Mouse (Mus musculus): Measurements from ENCODE around the gene Trim42. TPM values are rescaled to one million over a fixed set of nuclear protein-coding genes. Genes with fewer than 3 reads are reported as not detected.

The Trim42 gene
- total RNA-seq (2021) = not detected

- no peak for DNase-seq
These were observed at the start of gene Trim42 for GRCm38 (mm10) chr9:97369591-97369990. Gene Trim42 (minus strand): TSS chr9:97369958.

GRCm38 (mm10) chr9:97414876-97415668, 45.3 kb upstream of the Trim42 start:
- DNase-seq = no peak

GRCm38 (mm10) chr9:97408142-97408541, 38.4 kb upstream of the Trim42 start:
- no peak for DNase-seq

GRCm38 (mm10) chr9:97356441-97356840, 13.3 kb downstream of the Trim42 start:
- no peak for DNase-seq

- DNase-seq = peak; percentile 14
These were observed 24.9 kb downstream of the Trim42 start for GRCm38 (mm10) chr9:97344767-97345297.

GRCm38 (mm10) chr9:97341772-97342171, 28.0 kb downstream of the Trim42 start:
- no peak for DNase-seq

- no peak for DNase-seq
These were observed 46.9 kb downstream of the Trim42 start for GRCm38 (mm10) chr9:97322846-97323245.

GRCm38 (mm10) chr9:97322120-97322519, 47.6 kb downstream of the Trim42 start:
- no peak for DNase-seq

- peak; percentile 13 for DNase-seq
These were observed 54.2 kb downstream of the Trim42 start for GRCm38 (mm10) chr9:97315421-97316055.

GRCm38 (mm10) chr9:97311614-97312013, 58.1 kb downstream of the Trim42 start:
- DNase-seq = no peak

- no peak for DNase-seq
These were observed 60.2 kb downstream of the Trim42 start for GRCm38 (mm10) chr9:97309509-97310053.

- DNase-seq = no peak
These were observed 61.9 kb downstream of the Trim42 start for GRCm38 (mm10) chr9:97307705-97308485.

Measured in heart, postnatal 4 days (tissue).